Mouse (Mus musculus) spleen, postnatal 10 days (tissue): ENCODE measurements around the gene Pde7b.

ENCODE experiments used
- DNase-seq, 2 experiments: peaks; one replicate each; pipeline ENCODE4 v3.0.0; 2021 to 2022; ENCODE audit warnings: low spot score in 2 of 2

The Pde7b gene

DNA sequence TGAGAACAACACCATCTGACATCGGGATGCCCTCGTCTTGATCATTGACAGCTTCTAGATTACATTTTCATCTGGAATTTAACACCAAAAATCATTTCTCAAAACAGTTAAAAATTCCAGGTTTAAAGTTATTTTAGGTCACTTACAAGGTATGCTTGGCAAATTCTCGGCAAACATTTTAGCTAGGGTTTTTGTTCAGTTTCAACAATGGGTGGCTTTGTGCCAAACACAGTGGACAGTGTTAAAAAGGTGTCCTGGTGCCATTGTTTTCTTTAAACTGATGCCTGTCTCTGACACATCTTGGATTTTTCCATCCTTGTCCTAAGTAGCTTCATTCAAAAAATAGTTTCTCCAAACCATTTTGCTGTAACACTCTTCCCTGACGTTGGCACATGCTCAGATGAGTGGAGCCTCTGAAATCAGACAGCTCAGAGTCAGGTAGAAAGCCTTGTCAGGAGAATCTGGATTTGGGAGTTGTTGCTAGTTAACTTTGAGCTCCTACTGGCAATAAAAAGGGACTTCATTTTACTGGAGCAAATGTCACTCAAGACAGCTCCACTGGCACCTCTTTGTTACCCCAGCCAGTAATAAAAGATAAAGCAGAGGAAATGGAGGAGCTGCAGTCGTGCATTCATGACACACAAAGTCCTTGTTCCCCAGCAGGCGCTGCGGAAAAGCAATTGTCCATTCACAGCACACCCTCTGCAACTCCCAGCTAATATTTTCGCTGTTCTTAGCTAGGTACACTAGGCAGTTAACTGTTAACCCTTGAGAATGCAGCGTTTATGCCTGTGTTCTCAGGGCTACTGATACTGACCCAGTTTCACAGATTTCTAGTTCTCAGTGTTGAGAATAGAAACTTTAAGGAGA lies 2.0 kb downstream of the Pde7b start:
- no peak for DNase-seq

DNA sequence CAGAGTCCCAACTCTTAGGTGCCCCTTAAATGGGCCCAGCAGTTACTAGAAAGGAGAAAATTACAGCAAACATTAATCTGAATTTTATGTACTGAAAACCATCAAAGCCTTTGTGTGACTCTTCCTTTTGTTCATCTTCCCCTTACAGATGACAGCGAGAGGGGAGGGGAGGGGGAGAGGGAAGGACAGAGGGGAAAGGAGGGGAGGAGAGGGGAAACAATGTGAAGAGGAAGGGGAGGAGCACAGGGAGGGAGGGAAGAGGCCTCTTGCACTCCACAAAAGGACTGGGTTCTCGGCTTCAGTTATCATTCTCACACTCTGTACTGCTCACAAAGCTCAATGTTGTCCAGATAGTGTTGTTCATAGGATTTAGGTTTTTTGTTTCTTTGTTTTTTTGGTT lies 5.7 kb downstream of the Pde7b start:
- DNase-seq: no peak

DNA sequence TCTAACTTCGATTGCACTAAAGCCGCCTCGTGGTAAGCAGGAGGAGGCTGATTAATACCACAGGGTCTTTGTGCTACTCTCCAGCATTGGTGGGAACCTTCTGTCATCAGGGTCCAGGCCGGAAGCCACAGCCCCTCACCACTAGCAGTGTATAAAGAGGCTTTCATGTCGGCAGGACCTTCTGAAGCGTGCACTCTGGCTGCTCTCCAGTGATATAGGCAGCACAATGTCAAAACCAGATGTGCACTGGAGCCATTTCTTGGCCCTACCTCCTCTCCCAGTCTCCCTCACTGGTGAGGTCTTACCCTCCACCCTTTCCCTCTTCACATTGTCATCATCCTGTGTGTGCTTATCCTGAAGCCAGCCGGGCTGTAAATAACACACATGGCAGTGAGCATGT lies 24.2 kb downstream of the Pde7b start:
- no peak for DNase-seq

DNA sequence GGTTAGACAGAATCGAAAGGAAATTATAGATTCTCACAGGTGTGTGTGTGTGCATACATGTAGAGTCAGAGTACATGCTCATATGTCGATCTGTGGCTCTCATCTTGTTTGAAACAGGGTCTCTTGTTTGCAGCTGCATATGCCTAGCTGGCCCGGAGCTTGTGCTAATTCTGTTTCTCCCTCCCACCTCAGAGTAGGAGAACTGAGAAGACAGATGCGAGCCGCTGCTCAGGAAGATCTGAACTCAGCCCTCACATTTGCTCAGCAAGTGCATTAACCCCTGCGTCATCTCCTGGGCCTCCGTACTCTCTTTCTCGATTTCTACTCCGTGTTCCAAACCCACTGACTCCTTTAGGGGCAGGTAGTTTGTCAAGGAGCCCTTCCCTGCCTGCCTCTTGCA lies 25.0 kb downstream of the Pde7b start:
- DNase-seq: no peak

DNA sequence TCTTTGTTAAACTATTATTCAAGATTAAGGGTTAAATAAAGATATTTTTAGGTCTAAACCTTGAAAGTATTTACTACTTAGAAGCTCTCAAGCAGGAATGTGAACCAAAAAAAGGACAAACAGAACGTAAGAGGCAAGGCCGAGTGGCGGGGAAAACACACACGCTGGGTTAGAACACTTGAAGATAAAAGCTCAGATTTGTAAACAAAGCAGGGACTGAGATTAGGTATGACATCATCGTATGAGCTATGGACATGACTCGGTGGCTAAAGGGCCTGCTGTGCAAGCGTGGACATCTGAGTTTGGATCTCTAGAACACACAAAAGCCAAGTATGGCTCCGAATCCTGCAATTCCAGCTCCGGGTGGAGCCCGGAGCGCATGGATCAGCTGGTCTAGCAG lies 29.2 kb downstream of the Pde7b start:
- DNase-seq: no peak

- no peak for DNase-seq
Observed at GRCm38 (mm10) chr10:20690002-20690401, 34.9 kb downstream of the Pde7b start.

DNA sequence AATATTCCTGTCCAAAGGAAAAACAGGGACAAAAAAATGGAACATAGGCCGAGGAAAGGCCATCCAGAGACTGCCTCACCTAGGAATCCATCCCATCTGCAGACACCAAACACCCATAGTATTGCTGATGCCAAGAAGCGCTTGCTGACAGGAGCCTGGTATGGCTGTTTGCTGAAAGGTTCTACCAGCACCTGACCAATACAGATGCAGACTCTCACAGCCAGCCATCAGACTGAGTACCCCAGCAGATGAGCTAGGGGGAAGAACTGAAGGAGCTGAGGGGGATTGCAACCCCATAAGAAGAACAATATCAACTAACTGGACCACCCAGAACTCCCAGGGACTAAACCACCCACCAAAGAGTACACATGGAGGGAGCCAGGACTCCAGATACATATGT lies 40.7 kb downstream of the Pde7b start:
- no peak for DNase-seq

DNA sequence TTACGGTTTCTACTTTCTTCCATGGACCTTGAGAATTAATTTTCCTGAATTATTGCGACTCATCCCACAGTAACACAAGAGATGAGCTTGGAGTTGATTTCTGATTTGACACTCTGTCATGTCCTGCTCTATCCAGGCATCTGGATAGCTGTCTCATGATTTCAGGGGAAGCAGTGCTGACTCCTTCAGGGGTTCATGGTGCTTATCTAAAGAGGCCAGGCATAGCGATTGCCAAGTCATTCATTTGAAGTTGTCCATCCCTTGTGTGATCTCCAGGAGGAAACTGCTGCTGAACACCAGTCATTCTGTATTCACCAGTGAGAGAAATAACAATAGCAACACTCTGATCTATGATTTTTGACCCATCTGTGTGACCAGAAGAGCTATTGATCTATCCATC lies 43.9 kb downstream of the Pde7b start:
- no peak for DNase-seq

DNA sequence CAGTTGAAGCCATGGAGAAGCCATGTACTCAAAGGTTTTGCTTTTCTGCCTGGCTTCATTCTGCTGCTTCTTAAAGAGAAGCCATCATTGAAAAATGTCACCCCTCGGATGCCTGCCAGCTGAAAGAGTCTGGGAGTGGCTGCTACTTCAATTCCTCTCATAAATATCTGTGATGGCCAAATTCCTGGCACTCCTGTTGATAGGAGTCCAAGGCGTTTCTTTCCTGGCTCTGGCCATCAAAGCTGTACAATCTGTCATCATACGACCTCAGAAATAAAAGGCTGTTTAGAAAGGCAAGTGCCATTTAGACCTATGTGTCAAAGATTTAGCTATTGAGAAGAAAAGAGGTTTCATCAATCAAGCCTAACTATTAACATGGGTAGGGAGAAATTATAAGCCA lies 49.6 kb downstream of the Pde7b start:
- DNase-seq: no peak

DNA sequence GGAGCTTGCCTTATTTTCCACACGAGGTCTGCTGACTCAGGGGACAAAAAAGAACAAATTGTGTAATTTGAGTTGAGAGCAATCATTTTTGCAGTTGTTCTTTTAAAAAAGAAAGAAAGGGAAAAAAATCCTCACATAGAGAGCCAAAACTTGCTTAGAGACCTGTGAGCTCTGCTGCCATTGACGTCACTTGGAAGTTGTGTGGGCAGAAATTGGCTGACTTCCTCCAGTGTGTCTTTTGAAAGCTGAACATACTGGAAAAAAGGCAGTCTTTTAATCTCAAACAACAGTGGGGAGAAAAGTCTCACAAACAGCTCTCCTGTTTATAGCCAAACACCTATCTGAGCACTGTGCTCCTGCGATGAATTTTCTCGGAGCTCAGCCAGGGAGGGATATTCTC lies 51.1 kb downstream of the Pde7b start:
- no peak for DNase-seq

GRCm38 (mm10) chr10:20672591-20672990 lies 52.3 kb downstream of the Pde7b start:
- DNase-seq: no peak

GRCm38 (mm10) chr10:20671621-20672020 lies 53.3 kb downstream of the Pde7b start:
- no peak for DNase-seq

- DNase-seq: no peak
Observed at GRCm38 (mm10) chr10:20670541-20670940, 54.3 kb downstream of the Pde7b start.

DNA sequence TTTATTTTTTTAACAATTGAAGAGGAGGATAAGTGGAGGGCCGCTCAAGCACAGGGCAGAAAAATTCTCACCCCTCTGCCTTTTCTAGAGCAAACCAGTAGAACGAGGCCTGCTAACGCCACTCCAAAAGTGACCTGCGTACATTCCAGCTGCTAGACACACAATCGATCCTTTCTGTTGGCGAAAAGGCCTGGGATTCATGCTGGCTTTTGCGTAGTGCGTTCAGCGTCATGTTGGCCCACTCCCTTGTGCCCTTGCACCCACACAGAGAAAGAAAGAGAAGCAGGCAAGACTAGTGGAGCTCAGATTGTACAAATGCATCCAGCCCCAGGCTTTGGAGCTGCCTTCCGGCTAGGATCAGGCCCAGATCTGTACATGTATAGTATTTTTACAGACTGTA lies 55.4 kb downstream of the Pde7b start:
- no peak for DNase-seq

GRCm38 (mm10) chr10:20668577-20668976 lies 56.3 kb downstream of the Pde7b start:
- DNase-seq: no peak

GRCm38 (mm10) chr10:20666655-20667054 lies 58.2 kb downstream of the Pde7b start:
- DNase-seq: no peak

GRCm38 (mm10) chr10:20662951-20663350 lies 61.9 kb downstream of the Pde7b start:
- peak in 1 of 2 experiments; percentile 45 for DNase-seq

GRCm38 (mm10) chr10:20661684-20662083 lies 63.2 kb downstream of the Pde7b start:
- DNase-seq: no peak

DNA sequence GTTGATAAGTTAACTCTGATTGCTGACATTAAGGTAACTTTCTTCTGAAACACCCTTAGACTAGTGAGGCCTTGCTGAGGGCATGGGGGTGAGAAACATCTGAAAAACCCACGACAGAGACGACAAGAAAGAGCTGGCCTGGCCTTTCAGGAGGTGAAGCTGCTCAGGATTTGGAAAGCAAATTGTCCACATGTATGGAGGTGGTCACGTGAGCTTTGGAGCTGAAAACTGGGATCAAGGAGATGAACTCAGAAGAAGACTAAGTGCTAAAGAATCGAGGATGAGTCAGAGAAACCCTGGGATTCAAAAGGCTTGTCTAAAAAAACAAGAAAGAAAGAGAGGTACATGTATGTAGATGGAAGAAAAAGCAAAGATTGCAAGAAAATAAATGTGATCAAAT lies 65.2 kb downstream of the Pde7b start:
- no peak for DNase-seq

GRCm38 (mm10) chr10:20659268-20659667 lies 65.6 kb downstream of the Pde7b start:
- DNase-seq: no peak

DNA sequence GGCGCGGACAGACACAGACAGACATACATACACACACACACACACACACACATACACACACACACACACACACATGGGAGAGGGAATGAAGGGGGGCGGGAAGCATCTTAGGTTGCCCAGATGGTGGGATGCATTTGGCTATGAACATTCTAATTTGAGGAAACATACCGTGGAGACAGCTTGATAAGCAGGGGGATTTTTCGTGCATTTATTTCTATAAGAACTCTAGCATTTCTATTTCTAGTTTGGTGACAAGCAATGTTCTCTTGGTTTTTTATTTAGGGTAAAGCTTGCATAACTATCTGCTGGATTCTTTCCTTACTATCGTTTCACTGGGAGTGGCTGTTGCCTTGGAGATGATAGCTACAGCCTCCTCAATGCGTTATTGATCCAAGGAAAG lies 66.2 kb downstream of the Pde7b start:
- DNase-seq: no peak

DNA sequence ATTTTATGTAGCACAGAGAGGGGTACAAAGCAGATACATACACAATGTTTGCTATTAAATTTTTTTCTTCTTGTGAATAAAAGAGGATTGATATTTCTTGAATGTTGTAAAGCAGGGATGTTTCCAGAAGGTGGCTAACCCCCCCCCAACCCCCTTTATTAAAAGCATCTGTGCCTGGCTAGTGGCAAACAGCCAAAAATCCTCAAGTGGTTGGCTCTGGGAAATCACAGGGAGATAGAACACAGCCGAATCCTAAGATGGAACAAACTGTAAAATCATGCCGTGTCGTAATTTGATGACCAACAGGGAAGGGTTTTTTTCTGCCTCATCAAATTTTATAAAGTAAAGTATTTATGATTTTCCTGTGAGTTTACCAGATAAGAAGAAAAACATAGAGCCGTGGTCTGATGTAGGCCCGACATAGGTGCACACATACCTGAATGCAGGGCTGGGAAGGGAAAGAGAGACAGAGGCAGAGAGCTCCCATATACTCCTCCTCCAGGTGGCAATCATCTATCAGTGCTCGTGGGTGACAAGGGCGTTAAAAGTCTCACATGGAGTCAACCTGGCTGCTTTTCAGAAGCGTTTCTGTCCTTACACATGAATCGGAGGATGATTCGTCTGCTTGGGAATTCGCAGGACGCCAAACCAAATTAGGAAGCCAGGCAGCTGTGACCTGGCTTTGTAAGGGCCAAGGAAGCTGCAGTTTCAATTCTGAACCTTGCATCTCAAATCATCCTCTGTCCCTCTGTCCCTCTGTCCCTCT lies 67.4 kb downstream of the Pde7b start:
- no peak for DNase-seq

DNA sequence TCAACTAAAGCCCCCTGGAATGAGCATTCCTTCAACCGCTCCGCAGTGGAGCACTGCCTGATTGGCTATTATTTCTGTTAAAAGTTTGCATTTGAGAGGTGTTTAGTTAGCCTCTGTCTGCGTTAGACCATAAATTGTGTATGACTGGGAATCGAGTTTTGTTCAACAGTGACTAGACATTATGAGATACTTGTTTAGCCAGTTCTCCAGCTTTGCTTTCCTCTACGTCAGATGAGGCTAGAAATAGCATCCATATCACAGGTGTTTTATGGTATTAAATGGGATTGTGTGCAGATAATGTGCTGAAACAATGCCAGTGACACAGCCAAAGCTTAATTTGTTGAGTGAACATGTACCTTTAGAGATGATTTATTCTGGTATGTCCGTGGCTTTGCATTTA lies 70.3 kb downstream of the Pde7b start:
- DNase-seq: no peak
